Mouse (Mus musculus): ENCODE measurements around the gene Fshb. TPM values are rescaled to one million over a fixed set of nuclear protein-coding genes. Genes with fewer than 3 reads are reported as not detected.

The Fshb gene
- total and polyA plus RNA-seq, 3 experiments = not detected

DNA sequence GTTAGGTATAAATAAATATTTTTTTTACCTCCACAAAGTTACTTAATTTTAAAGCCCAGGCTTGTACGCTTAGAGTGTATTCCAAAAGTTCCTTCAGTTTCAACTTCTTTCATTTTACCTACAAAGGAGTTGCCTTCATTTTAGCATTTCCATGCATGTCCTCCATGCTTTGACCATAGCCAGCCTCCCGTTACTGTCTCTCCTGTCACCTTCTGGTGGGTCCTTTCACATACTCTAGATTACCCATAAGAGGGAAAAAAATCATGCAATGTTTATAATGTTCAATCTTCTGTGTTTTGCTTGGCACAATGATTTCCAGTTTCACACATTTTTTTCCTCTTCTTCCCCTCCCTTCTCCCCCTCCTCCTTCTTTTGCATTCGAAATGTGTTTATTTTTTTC lies 53.1 kb downstream of the Fshb start:
- DNase-seq (ENCODE audit: low read depth, low spot score) = no peak

More for the DNA sequence above, 53.1 kb downstream of the Fshb start:
- H3K9ac ChIP-seq (ENCODE audit: control insufficient read depth, low read depth, low read length, poor library complexity, severe bottlenecking) = no peak overlapping the region
- no peak overlapping the region for H3K27ac ChIP-seq (ENCODE audit: control insufficient read depth, low read depth, low read length)
- no peaks in the 10 kb centered on the region for H3K79me2 ChIP-seq (ENCODE audit: control insufficient read depth, insufficient read depth, low read length, poor library complexity)
- no peaks in the 10 kb centered on the region for H3K9me3 ChIP-seq (replicated peaks; ENCODE audit: insufficient read depth, low read length)
- peaks cover 1 to 3% of the 10 kb centered on the region in 2 experiments; a peak in 2 of 4 replicates for H3K27me3 ChIP-seq (ENCODE audit: control insufficient read depth in 1 of 2, insufficient read depth in 2 of 2, low read length in 2 of 2)
- H3K4me3 ChIP-seq (ENCODE audit: control insufficient read depth in 1 of 2, insufficient read depth in 1 of 2, low read depth in 2 of 2, low read length in 2 of 2) = no peak overlapping the region
- TF ChIP-seq JUND (IDR thresholded peaks at IDR 0.05; ENCODE audit: low read depth, low read length) (no peak), CHD2 (IDR thresholded peaks at IDR 0.05; ENCODE audit: low read length) (no peak), MXI1 (IDR thresholded peaks at IDR 0.05; ENCODE audit: low read depth, low read length) (no peak), GABPA (IDR thresholded peaks at IDR 0.05; ENCODE audit: low read depth, low read length) (no peak), POLR2AphosphoS2 (IDR thresholded peaks at IDR 0.05; ENCODE audit: low read length) (no peak), ETS1 (IDR thresholded peaks at IDR 0.05; ENCODE audit: low read depth, low read length) (no peak), ELF1 (IDR thresholded peaks at IDR 0.05; ENCODE audit: low read depth, low read length) (no peak), ZKSCAN1 (IDR thresholded peaks at IDR 0.05; ENCODE audit: low read depth, low read length) (no peak), USF1 (IDR thresholded peaks at IDR 0.05; ENCODE audit: low read depth, low read length) (no peak), SIN3A (IDR thresholded peaks at IDR 0.05; ENCODE audit: low read length) (no peak), MYB (IDR thresholded peaks at IDR 0.05; ENCODE audit: low read depth, low read length) (no peak), RCOR1 (IDR thresholded peaks at IDR 0.05; ENCODE audit: low read depth, low read length) (no peak), HCFC1 (IDR thresholded peaks at IDR 0.05; ENCODE audit: low read depth, low read length) (no peak)
- H3K4me1 ChIP-seq (ENCODE audit: control insufficient read depth in 1 of 2, insufficient read depth in 2 of 2, low read length in 2 of 2) = no peaks in the 10 kb centered on the region
- no peaks in the 10 kb centered on the region for H3K36me3 ChIP-seq (ENCODE audit: control insufficient read depth in 1 of 2, insufficient read depth in 2 of 2, low read length in 2 of 2)

Other genes with a start within 250 kb of the Fshb start
- 26.2 and 39.2 TPM in 2 replicates for gene Arl14ep, start 85.2 kb downstream of the Fshb start, total RNA-seq (2012; rRNA removed)
- gene Arl14ep, start 85.2 kb downstream of the Fshb start, polyA plus RNA-seq (2012; ENCODE audit: insufficient read depth in 1 of 2, insufficient read length in 2 of 2, low read depth in 1 of 2, low replicate concordance in 2 of 2, missing spikeins in 1 of 2) = 100 to 1,000 TPM in 1 of 2 experiments, 10 to 100 TPM in 1; 33.1 to 105 TPM
- gene Kcna4, start 231.0 kb upstream of the Fshb start, total RNA-seq (2012; rRNA removed) = 0.20 TPM in 1 of 2 replicates, not detected in the other
- gene Kcna4, start 231.0 kb upstream of the Fshb start, polyA plus RNA-seq (2012; ENCODE audit: insufficient read depth in 1 of 2, insufficient read length in 2 of 2, low read depth in 1 of 2, low replicate concordance in 2 of 2, missing spikeins in 1 of 2) = not detected

Data from MEL (cell line).